Mouse (Mus musculus) mouse trophoblast stem cell (cell line): ENCODE results near the gene Gm4788.
"Not testable (repeated sequence)": the region's sequence is repeated elsewhere in the genome, so short reads cannot be mapped to it uniquely, and the experiment has no call there.

Experiments used
- in situ Hi-C, 2 experiments: fragments of 300-500 bp; cut with MseI, MboI; formaldehyde crosslinking; loops; 2 replicates in 1 of 2; 3 replicates in 1 of 2; pipeline ENCODE4 v1.15.1; 2025

The Gm4788 gene

GRCm38 (mm10) chr1:139781143-139781542 is at the start of gene Gm4788:
Gm4788 (minus strand) TSS chr1:139781243.
- in situ Hi-C loops = no loop called here

- in situ Hi-C loops = no loop called here
These were observed 27.6 kb upstream of the Gm4788 start for GRCm38 (mm10) chr1:139808594-139808993.

DNA sequence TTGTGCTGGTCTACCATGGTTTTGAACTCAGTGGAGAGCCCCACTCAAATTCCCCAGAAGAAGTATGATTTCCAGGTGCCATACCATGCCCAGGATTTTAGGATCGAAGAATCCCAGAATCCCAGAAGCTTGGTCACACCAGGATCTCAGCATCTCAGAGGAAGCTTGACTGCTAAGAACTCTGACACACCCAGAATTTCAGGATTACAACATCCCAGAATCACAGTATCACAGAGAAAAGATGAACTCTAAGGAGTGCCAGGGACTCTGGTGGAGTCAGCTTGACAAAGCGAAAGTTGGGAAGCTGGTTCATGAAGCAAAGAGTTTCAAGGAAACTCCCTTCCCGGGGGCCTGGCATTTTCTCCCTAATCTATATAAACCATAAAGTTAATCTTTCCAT is 11.1 kb downstream of the Gm4788 start:
- in situ Hi-C loops = loop anchor here in 1 of 2 experiments (5.0 kb wide), 1 partner anchor 47 kb away; no protein-coding TSS in a partner anchor

- in situ Hi-C loops = not testable (repeated sequence)
These were observed 64.4 kb downstream of the Gm4788 start for GRCm38 (mm10) chr1:139716681-139717080.

DNA sequence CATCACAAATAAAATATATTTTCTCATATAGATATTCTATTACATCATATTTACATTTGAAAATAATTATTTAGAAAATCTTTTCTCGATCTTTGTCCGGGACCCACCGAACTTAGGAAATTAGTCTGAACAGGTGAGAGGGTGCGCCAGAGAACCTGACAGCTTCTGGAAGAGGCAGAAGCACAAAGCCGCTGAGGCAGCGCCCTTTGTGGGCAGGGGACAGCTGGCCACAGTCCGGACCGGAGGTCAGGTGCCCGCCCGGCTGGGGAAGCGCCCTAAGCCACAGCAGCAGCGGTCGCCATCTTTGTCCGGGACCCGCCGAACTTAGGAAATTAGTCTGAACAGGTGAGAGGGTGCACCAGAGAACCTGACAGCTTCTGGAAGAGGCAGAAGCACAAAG is 64.8 kb downstream of the Gm4788 start:
- in situ Hi-C loops = not testable (repeated sequence)

- in situ Hi-C loops = not testable (repeated sequence)
These were observed 131.1 kb downstream of the Gm4788 start for GRCm38 (mm10) chr1:139649921-139650320.
